Mouse (Mus musculus) adrenal gland, postnatal 36 days (tissue): ENCODE measurements around the gene Phxr2. TPM values are rescaled to one million over a fixed set of nuclear protein-coding genes. Genes with fewer than 3 reads are reported as not detected.
"Not testable (repeated sequence)": the region's sequence is repeated elsewhere in the genome, so short reads cannot be mapped to it uniquely, and the experiment has no call there.

Experiments
- DNase-seq, 2 experiments: peaks; one replicate each; pipeline ENCODE4 v3.0.0; 2021; ENCODE audit warnings: mixed read lengths in 1 of 2
- long read RNA-seq, 2 experiments: library from polyadenylated mRNA; stranded (forward); transcript quantifications; one replicate each; pipeline ENCODE4 v2.0.0; 2021; ENCODE audit warnings: borderline sequencing depth in 2 of 2
- total RNA-seq, 2 experiments: library from RNA; stranded (reverse); gene quantifications; 2 replicates each; pipeline ENCODE4 v1.2.3; 2021

Gene Phxr2
- total RNA-seq: not detected
- long read RNA-seq, experiment 1: 0 reads
- long read RNA-seq, experiment 2: 0 reads

DNA sequence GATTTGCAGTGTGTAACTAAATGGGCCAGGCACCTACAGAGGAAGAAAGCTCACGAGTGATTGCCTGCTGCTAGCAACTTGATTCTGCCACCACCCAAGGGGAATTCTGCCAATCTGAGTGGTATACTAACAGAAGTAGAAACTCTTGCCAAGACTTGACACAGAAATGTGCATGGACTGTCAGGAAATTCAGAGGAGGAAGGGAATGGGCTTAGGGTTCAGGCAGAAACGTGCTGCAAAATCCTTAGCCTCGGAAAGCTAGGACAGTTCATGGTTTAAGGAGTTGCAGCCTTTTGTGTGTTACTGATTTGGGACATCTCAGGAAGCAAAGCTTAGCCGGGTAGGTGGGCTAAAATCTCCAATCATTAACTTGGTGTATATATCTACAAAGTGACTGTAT is at the start of gene Phxr2:
Phxr2 (minus strand) TSS at position 101 of the 400 bp plus-strand sequence.
- DNase-seq: no peak

DNA sequence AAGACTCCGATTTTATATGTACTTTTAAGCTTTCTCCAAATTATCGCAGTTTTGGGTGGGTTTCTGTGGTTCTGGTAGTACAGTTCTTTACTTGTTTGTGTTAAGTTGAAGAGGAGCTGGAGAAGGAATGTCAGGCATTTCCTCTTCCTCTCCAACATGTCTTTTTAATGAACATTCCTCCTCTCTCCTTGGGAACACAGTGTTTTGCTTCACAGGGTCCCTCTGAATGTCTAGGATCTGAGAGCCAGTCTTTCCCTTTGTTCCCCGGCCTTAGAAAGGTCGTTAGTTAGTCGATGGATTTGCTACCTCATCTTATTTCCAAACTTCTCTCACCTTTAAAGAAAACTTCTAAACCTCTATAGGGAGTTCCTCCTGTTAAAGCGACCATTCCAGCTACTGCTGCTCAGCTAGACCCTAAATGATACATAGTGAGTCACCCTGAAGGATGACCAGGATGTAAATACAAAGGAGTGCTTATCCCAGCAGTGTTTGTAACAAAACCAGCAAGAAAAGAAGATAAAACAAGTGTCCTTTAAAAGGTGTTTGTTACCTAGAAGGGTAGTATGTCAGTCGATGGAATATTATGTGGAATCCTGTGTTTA is 46.9 kb upstream of the Phxr2 start:
- no peak for DNase-seq

DNA sequence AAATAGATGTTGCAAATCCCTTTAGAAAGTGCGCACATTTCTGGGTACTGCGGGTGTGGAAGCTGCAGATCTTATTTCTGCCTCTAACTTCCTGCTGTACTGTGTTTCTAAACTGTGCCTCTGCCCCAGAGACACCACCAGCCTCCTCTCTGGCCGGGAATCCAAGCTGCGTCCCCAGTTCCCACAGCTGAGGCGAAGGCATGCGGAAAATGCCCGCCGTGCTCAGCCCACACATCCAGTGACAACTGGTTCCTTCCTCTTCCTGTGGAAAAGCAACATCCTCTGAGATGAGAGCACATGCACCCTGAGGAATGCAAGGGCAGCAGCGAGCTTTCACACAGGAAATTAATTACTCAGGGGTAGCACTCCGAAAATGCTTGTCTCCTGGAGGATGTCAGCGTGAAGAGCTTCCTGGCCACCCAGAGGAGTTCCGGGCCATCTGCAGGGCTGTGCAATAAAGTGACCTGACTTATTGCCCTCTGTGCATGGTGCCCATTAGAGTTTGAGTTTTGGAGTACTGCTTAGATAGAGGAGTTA is 45.9 kb upstream of the Phxr2 start:
- peak; percentile 50 to 60 for DNase-seq

DNA sequence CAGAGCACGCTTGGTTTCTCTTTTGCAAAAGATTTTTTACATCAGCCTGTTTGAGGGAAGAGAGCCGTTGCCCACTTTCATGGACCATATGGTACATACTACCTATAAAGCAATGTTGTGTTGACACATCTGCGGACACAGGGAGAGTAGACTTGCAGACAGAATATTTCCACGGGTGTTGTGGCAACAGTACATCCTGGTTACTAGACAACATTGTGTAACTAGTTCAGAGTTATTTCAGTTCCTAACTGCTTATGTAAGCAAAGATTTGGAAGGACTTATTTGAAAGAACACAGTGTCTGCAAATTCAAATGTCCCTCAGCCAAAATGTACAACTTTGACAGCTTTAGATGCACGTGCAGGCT is 43.6 kb upstream of the Phxr2 start:
- DNase-seq: no peak

DNA sequence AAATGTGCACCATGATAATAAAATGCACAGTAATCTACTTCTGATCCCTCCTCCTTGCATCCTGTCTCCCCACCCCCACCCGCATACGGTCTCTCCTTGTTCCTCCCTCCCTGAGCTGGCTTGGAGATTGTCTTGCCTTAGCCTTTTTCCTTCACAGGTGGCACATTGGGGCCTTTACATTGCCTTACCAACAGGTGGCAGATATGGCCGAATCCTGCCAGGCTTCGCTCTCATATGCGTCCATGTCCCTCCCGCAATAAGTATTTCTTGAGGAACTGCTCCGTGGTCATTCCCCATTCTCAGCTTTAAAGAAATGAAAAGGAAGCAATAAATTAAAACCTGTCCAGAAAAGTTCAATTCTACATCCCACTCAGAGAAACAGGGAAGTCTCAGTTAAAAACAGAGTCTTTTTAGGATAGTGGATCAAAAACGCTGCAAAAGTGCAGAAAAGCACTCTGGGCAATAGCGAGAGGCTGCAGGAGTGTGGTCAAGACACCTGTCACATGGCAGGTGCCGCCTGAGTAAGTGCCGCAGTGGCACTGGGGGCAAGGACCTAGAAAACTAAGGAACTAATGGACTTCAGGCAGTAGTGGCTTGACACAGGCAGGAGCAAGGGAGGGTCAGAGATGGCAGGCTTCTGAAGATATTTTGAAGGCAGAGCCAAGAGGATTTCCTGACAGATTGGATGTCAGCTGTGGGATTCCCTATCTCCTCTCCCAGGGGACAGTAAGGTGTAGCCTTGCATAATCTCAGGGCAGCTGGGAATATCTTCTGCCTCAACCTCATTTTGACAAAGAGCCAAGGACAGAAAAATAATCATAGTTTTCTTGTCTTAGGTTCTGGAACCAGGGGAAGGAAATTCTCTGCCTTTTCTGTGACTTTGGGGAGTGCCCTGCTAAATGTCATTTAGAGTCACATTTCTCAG is 43.0 kb upstream of the Phxr2 start:
- peak in 1 of 2 experiments; percentile 26 for DNase-seq

DNA sequence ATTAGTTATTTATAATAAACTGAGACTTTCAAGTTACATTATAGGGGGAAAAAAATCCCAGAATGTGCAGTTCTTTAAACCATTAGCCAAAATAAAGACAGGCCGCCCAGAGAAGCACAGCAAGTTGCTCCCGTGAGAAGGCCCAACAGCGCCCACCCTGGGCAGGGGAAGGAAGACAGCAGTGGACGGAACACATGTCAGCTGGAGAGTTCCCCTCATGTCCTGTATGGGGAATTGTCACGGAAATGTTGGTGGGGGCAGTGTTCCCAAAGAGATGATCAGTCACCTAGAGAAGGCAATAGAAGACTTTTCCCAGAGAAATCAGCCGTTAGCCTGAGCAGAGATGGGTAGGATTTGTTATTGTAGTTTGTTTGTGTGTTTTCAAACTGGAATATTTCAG is 42.3 kb upstream of the Phxr2 start:
- no peak for DNase-seq

DNA sequence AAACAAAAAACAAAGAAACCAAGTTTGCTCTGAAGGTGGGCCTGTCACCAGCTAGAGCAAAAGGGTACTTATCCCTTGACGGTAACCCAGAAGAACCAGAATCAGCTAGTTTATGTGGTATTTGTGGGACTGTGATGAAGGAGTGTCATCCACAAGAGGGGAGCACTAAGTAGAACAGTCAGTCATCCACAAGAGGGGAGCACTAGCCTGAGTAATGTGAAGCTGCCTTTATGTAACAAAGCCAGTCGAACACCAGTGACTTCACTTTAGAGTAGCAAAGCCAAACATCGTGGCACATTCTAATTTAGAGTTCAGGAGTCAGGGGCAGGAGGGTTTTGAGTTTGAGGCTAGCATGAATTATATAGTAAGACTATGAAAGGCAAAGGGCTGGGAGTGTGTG is 40.3 kb upstream of the Phxr2 start:
- DNase-seq: no peak

DNA sequence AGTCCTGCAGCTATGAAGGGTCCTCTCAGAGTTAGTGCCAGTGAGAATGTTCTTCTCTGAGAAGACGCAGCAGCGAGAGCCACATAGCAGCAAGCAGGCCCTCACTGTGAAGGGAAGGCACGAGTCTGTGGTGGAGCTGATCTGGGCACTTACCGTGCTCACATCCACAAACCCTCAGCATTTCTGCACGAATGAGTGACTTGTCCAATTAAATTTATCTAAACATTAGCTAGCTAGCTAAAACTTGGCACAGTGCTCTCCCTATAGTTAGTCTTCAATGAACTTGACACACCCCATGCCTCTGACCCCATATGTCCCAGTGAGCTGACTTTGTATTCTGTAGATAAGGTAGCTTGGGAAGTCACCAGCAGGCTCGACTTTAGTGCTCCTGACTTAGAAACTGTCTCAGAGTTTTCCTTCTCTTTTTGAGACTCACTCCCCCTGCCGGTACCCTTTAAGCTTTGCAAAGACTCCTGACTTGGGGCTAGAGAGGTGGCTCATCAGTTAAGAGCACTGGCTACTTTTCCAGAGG is 39.7 kb upstream of the Phxr2 start:
- DNase-seq: no peak

DNA sequence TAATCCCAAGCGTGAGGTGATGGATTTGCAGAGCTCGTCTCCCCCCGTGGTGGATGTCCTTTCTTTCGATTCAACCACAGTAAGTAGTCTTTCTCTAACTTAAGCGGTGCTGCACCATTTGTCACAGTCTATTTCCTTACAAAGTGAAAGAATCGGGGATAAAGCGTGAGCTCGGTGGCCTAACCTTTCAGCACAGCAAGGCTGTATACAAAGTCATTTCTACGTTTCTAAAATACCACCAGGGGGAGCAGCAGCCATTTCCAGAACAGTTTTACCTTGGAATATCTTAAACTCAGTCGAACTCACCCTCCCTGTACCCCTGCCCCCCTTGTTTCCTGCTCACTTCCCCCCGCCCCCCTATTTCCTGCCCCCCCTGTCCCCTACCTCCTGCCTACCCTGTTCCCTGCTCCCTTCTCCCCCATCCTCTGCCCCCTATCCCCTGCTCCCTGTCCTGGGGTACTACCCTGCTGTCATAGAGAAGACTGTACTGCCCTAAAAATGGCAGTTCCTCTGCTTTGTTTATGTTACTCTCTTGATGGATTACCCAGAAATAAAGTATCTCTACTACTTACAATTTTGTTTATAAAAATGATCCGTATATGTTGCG is 38.8 kb upstream of the Phxr2 start:
- DNase-seq: peak in 1 of 2 experiments; percentile 59

DNA sequence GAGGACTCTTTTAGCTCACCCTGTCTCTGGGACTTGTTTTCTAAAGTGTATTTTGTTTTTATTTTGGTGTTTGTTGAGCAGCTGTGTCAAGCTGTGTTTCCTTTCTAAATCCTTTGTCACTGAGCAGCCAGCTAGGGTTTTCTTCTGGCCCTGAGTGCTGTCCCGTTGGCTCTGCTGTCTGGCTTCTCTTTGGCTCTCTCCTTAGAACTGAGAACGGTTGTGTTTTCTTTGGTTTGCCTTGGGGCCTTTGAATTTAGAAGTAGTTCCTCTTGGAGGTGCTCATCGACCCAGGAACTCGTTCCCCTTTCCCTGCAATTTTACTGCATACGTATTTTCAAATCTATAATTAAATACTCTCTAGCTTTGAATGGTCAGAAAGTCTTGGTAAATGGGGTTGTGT is 36.9 kb upstream of the Phxr2 start:
- no peak for DNase-seq

DNA sequence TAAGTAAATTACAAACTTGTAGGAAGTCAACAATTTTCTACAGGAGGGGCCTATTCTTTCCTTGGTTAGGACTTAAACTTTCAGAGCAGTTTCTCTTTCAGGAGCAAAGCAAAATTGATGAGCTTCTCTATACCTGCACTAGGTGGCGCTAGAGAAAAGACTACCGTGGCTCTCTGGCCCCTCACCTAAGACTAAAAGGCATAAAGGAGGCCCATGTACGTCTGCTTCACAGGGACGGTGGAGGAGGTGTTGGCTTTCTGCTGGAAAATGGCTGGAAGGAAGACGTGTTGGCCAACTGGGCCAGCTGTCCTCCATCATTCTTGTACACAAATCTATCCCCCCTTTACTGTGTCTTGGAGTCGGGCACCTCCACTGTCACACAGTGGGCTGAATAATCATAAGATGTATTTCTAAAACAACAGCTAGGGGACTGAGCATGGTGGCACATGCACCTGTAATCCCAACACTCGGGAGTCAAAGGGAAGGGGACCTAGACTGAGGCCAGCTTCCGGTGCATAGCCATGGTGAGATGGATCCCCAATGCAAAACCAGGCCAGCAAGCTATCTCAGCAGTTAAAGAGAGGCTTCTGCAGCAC is 36.0 kb upstream of the Phxr2 start:
- DNase-seq: peak in 1 of 2 experiments; percentile 48

DNA sequence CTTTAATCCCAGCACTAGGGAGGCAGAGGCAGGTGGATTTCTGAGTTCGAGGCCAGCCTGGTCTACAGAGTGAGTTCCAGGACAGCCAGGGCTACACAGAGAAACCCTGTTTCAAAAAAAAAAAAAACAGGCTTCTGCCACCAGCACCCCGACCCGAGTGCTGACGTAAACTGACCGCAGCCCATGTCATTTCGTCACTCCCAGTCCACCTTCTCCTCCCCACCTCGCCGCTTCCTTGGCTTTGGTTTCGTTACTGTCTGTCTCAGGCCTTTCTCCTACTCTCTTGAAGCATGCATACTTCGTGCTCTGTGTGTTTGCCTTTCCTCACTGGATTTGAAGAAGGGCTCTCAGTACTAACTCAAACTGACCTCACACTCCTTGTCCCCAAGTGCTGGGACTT is 31.6 kb upstream of the Phxr2 start:
- DNase-seq: not testable (repeated sequence)

DNA sequence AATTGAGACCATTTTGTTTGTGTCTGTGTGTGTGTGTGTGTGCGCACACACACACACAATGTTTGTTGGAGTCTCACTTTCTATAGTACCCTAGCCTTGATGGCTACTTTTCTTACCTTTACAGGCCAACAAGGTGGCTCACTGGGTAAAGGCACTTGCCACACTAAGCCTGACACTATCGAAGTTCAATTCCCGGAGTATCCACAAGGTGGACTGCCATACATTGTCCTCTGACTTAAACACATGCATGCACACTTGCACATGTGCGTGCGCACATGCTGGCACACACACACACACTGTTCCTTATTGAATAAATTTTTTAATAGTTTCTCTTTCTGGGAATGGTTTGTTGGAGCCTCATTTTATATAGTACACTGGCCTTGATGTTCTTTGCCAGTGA is 30.7 kb upstream of the Phxr2 start:
- DNase-seq: no peak

DNA sequence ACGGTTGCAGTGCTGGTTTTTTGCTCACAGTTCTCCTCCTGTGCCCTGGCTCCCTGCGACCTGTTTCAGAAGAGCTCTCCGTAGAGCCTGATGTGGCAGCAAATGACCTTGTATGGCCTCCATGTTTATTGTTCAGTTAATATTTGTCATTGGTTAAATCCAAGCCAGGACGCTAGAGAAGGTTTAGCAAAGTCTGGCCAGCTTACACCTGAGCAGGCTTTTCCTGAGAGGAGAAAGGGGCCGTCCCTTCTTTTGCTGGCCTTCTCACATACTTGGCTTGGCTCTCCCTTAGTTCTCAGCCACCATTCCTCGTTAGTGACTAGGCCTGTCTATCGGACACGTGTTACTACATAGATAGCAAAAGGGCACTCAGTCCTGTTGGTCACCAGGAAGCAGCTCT is 28.5 kb upstream of the Phxr2 start:
- DNase-seq: no peak

DNA sequence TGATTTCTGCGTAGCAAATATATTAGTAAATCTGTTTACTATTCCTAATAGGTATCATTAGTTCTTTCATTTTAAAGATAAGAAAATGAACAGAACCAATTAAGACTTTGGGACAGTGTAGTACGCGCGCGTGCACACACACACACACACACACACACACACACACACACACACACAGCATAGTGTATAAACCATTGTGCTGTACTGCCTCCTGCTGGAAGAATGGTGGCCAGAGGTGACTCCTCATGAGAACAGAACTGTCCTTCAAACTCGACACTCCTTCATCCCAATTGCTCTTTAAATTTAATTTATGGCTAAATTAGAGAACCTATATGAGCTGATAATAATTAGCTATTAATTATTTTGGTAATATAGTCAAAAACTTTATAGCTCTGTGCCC is 25.9 kb upstream of the Phxr2 start:
- peak; percentile 30 to 47 for DNase-seq

DNA sequence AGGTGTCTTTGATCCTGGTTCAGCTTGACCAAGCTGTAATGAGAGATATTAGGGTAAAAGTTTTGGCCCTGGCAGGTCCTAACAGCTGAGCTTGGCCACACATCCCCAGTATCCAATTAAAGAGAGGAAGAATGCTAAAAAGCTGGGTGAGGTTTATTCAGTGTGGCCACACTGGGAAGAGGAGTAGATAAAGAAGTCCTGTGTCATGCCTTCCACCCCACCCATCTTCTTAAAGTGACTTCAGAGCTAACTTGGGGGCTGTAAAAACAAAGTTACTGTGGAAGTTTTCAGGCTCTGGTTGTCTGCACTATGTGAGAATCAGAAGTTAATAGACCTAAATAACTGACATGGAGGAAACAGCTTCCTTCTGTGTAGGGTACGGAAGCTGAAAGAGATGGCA is 25.5 kb upstream of the Phxr2 start:
- DNase-seq: no peak

DNA sequence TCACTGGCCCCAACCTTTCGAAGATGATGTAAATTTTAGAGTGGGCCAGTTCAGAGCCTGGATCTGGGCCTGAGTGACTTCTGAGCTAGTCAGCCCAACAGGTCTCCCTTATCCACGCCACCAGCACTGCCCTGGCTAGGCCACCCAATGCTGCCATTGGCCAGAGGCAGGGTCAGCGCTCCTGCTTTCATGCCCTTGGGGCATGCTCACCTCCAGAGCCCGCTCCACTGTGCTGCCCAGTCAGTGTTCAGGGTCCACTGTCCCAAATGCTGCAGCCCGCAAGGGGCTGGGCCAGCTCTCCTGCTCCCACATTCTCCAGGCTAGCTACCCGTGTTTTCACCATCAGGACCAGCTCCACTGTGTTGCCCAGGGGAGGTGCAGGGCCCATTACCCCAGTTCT is 23.9 kb upstream of the Phxr2 start:
- DNase-seq: no peak

DNA sequence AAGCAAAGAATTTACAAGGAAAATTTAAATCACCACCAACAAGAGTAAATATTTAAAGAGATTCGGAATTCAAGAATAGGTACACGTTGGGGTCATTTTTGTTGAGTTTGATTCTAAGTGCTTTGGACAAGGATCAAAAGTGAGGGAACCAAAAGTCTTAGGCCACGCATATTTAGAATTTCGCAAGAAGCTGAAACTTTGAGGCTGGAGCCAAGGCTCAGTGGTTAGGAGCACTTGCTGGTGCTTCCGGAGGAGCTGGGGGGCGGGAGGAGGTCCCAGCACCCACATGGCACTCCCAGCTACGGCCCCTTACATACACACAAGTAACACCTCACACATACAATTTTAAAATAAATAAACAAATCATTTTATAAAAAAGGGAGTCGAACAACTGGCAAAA is 20.5 kb upstream of the Phxr2 start:
- no peak for DNase-seq

DNA sequence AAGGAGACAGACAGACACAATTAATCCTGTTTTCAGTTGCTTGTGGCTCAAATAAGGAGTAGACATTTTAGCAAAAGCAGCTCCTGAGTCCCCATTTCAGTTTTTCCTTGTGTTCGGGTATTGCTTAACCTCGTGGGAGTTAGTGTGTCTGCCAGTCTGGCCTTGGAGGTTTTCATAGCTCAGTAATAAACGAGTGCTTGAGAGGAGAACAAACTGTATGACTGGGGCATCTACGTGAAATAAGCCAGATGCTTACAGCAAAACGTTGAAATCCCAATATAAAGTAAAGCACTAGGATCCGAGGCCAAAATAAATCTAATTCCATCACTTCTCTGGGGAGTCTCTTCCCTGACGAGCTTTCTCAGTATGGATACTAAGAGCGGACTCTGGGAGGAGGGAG is 19.5 kb upstream of the Phxr2 start:
- DNase-seq: no peak

DNA sequence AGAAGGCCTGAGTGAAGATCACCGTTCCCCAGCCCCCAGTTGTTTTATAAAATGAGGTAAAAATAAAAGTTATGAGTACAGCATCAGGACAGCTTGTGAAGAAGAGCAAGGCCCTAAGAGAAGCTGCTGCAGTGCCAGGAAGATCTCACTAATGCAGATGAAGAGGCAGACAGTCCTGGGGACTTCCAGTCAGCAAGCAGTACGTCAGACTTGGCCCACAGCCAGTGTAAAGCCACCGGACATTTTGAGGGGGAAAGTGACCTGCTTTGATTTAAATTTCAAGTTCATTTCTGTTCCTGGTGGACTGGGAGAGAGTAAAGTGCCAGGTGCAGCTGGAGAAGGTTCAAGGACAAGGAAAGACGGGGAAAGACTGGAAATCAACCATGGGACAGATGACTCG is 10.2 kb upstream of the Phxr2 start:
- DNase-seq: peak; percentile 27 to 48

DNA sequence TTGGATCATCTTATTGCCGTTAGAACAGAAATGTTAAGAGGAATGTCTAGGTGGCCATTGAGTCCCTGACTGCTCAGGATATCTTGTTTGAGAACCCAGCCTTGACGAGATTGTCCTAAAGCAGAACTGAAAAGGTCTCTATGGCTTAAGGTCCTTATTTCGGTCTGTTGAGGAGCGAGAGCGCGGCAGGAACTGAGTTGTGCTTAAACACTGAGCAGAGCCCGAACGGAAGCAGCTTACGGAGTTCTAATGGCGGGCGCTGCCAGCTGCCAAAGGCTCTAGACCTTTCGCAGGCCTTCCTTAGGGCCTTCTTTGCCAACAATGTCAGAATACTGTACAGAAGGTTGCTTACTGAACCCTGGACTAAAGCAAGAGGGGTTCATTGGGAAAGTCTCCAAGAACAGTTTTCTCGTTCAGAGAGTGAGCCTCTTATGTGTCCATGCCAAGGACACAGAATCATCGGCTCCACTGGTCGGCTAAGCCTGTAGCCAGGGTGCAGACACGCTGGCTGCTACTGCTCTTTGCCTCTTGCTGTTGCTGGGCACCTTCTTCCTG is 7.3 kb upstream of the Phxr2 start:
- DNase-seq: no peak
